Mouse (Mus musculus) frontal cortex, adult 2 months (tissue): ENCODE data around the gene Upb1. TPM values are rescaled to one million over a fixed set of nuclear protein-coding genes. Genes with fewer than 3 reads are reported as not detected.
"Not testable (repeated sequence)": the region's sequence is repeated elsewhere in the genome, so short reads cannot be mapped to it uniquely, and the experiment has no call there.

Experiments used
- DNase-seq, 2 experiments: peaks; one replicate each; pipeline ENCODE4 v3.0.0; 2022; ENCODE audit warnings: low spot score in 1 of 2; ENCODE audit errors: extremely low spot score in 1 of 2
- polyA plus RNA-seq: library from polyadenylated mRNA; depleted of rRNA; stranded (reverse); fragments of >200 nt; gene quantifications from 2 replicates; pipeline ENCODE4 v1.2.3, GENCODE M21; 2012; rRNA removed

Upb1 gene
- polyA plus RNA-seq = 0.16 and 0.21 TPM in 2 replicates

- no peak for DNase-seq
Observed at GRCm38 (mm10) chr10:75400958-75401357, at the start of gene Upb1. TSS of gene Upb1 (plus strand) at chr10:75401115.

DNA sequence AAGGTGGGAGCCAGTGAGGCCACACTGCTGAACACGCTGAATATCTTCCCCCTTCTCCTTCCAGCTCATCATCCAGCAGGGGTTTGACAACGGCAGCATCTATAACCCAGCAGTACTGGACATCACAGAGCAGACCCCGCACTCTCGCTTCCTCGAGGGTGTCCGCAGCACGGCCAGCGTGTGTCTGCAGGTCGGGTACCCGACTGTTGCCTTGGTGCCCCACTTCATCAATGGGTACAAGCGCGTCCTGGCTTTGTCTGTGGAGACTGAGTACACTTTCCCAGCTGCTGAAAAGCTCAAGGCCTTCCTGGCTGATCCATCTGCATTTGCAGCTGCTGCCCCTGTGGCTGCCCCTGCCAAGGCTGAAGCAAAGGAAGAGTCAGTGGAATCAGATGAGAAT is 48.4 kb upstream of the Upb1 start:
- no peak for DNase-seq

DNA sequence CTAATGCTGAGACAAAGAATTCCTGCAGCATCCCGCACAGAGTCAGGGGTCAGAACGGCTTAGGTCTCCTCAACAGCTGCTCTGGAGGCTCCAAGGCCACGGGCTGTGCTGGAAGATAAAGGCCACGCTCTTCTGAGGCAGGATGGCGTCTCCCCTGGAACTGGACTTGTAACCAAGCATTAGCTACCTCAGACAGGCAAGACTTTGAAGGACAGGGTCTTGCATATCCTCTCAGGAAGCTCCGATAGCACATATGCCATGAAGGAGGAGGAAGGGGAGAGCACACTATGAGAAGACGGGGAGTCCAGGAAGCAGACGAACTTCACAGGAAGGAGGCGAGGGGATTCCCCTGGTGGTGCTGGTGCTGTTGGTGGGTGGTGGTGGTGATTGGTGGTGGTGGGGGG is 47.1 kb upstream of the Upb1 start:
- not testable (repeated sequence) for DNase-seq

- DNase-seq = no peak
Observed at GRCm38 (mm10) chr10:75355341-75355740, 45.6 kb upstream of the Upb1 start.

DNA sequence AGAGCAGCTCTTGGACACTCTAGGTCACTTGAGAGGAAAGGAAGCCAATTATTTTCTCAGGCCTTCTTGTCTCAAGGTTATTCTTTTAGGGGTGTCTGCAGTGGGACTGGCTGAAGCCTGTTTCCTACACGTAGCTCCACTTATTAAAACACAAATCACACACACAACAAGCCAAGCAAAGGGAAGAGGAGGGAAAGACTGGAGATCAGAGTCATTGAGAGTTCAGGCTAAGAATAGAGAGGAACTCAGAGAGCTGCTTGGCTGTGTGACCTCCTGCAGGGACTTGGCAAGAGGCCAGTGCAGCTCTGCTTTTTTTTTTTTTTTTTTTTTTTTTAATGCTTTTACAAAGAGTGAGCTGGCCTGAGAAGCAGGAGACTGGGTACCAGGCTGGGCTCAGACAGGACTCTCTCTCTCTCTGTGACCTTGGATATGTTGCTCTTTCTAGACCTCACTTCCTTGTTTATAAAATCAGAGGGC is 36.7 kb upstream of the Upb1 start:
- peak in 1 of 2 experiments; percentile 12 for DNase-seq

- DNase-seq = no peak
Observed at GRCm38 (mm10) chr10:75364796-75365195, 36.1 kb upstream of the Upb1 start.

- DNase-seq = no peak
Observed at GRCm38 (mm10) chr10:75365231-75365633, 35.7 kb upstream of the Upb1 start.

- not testable (repeated sequence) for DNase-seq
Observed at GRCm38 (mm10) chr10:75373655-75374351, 27.1 kb upstream of the Upb1 start.

- no peak for DNase-seq
Observed at GRCm38 (mm10) chr10:75378688-75379087, 22.2 kb upstream of the Upb1 start.

DNA sequence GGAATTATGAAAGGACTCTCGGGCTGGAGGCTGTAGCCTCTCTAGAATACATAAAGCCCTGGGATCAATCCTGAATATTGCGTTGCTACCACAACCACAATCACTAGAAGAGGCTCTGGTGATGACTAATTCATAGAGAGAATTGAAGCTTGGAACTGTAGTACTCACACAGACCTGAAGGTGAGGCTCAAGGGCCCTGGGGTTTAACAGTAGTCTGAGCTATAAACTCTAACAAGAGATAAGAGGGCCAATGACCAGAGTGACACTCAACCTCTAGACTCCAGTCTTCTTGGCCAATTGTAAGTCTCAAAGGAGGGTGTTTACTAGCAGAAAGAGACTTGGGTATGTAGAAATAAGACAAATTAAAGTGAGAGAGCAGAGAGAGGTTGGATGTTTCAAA is 10.8 kb upstream of the Upb1 start:
- DNase-seq = no peak

DNA sequence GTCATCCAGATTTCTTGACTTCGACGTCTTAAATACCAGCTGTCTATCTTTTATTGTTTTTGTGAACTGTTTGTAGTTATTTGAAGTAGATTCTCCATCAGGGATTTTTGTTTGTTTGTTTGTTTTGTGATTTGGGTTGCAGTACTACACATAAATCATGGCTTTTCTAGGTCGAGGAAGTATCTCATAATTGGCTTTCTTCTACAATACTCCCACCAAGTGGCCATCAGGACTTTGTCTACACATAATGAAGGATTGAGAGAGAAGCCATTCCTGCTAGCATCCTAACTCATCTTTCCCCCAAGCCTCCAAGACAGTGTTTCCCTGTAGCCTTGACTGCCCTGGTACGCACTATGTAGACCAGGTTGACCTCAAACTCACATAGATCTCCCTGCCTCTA is 10.1 kb upstream of the Upb1 start:
- no peak for DNase-seq

DNA sequence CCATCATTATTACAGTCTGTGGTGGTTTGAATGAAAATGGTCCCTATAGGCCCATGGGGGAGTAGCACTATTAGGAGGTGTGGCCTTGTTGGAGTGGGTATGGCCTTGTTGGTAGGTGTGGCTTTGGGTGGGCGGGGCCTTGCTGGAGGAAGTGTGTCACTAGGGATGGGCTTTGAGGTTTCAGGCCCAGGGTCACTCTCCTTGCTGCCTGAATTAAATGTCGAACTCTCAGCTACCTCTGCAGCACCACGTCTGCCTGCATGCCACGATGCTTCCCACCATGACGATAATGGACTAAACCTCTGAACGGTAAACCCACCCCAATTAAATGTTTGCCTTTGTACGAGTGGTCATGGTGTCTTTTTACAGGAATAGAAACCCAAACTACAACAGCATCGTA is 6.1 kb upstream of the Upb1 start:
- no peak for DNase-seq

- no peak for DNase-seq
Observed at GRCm38 (mm10) chr10:75396966-75397365, 3.9 kb upstream of the Upb1 start.

DNA sequence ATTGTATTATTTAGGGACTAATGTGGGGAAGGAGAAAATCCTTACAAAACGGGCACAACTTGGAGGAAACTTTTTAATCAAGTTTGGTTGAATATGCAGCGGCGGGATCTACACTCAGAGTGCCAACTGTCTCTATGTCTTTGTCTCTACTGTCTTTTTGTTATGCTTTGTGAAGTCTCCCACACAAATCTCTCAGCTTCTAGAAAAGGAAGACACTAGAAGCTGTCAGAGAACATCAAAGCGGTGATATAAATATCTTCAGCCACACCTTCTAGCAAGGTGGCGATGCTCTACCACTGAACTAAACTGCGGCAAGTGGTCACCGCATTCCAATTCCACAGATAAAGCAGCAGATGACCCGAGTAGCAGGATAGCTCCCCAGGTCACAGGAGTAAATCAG is 5.0 kb downstream of the Upb1 start:
- DNase-seq = no peak

DNA sequence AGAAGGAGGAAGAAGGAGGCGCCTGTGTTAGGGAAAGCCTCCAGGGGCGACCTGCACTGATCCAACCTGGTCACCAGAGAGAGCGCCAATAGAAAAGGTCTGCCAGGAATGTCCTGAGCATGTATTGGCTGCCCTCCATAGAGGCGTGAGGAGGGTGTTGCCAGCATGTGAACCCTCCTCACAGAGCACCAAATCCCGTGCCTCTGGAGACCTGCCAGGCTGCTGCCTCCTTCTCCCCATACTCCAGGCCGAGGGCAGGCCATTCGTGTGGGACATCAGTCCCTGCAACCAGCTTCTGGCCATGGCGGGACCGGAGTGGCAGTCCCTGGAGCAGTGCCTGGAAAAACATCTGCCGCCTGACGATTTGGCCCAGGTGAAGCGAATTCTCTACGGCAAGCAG is 5.8 kb downstream of the Upb1 start:
- DNase-seq = no peak

- DNase-seq = no peak
Observed at GRCm38 (mm10) chr10:75407741-75408140, 6.8 kb downstream of the Upb1 start.

DNA sequence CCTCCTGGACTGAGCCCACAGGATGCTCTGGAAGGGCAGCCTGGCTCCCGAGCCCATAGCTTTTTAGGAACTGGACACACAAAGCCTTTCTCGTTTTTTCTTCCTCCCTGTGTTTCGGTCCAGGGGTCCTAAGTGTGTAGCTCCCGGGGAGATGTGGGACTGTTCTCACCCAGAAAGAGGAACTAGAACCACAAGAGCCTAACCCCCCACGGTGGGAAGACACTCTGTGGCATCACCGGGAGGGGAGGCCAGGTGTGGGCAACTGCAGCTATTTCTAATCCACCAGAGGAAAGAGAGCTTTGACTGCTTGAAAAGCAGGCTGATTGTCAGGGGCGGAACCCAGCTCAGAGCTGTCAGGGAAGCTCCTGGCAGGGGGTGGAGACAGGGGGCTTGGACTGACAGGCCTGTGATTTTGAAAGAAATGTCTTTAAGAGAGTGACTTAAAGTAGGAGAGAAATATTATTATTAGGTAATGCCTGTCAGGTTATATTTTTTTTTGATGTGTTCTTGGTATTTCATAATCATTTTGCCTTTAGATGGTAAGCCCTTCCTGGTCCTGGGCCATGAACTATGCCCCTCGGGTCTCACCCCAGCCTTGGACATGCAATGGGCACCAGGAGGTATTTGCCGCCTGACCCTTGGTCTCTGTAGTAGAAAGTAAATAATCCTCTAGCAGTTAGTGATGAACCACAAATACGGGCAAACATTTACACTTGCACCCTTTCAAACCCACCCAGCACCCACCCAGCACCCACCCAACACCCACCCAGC is 10.6 kb downstream of the Upb1 start:
- not testable (repeated sequence) for DNase-seq

GRCm38 (mm10) chr10:75412114-75413103 is 11.5 kb downstream of the Upb1 start:
- no peak for DNase-seq

GRCm38 (mm10) chr10:75414925-75415324 is 14.0 kb downstream of the Upb1 start:
- no peak for DNase-seq

GRCm38 (mm10) chr10:75417363-75418042 is 16.6 kb downstream of the Upb1 start:
- no peak for DNase-seq
